Mouse (Mus musculus): ENCODE data around the gene Arl5b. TPM values are rescaled to one million over a fixed set of nuclear protein-coding genes. Genes with fewer than 3 reads are reported as not detected.

Arl5b gene
- total RNA-seq, 1 experiment, result 32.0 TPM

GRCm38 (mm10) chr2:15111808-15112440 is 62.7 kb downstream of the Arl5b start:
- no peak for DNase-seq (ENCODE audit: low read depth, low spot score)
- H3K27ac ChIP-seq (ENCODE audit: insufficient read depth, low read depth, low read length, poor library complexity, severe bottlenecking), result no peak overlapping the region
- in situ Hi-C loops (cut with MboI; ENCODE audit: low sequenced_read_pairs in 2 of 2, unreplicated experiment in 2 of 2), result no loop called here
- no peak overlapping the region for H3K9ac ChIP-seq (ENCODE audit: insufficient read depth, low read depth, low read length, poor library complexity, severe bottlenecking)
- TF ChIP-seq HCFC1 (IDR thresholded peaks at IDR 0.05; ENCODE audit: borderline replicate concordance, insufficient read depth, low read length) (no peak), CHD2 (IDR thresholded peaks at IDR 0.05; ENCODE audit: low read depth, low read length) (no peak), ZC3H11A (IDR thresholded peaks at IDR 0.05; ENCODE audit: borderline replicate concordance, low read depth, low read length) (no peak), ZNF384 (IDR thresholded peaks at IDR 0.05; ENCODE audit: low read depth, low read length) (no peak), MAFK (IDR thresholded peaks at IDR 0.05; ENCODE audit: insufficient read depth, low read depth, low read length) (no peak)
- no peaks in the 10 kb centered on the region for H3K4me1 ChIP-seq (ENCODE audit: control insufficient read depth in 2 of 2, insufficient read depth in 2 of 2, low read length in 2 of 2, poor library complexity in 1 of 2)
- no peaks in the 10 kb centered on the region for H3K36me3 ChIP-seq (ENCODE audit: control insufficient read depth, insufficient read depth, low read length, poor library complexity, severe bottlenecking)
- H3K4me3 ChIP-seq (ENCODE audit: insufficient read depth in 1 of 2, low read depth in 1 of 2, low read length in 2 of 2, poor library complexity in 1 of 2, severe bottlenecking in 1 of 2), result no peak overlapping the region
- no peaks in the 10 kb centered on the region for H3K9me3 ChIP-seq (ENCODE audit: control insufficient read depth, insufficient read depth, low read depth, low read length)

- Histone ChIP-seq H3K9ac (ENCODE audit: insufficient read depth, low read depth, low read length, poor library complexity, severe bottlenecking) (no peak overlapping the region), H3K27ac (ENCODE audit: insufficient read depth, low read depth, low read length, poor library complexity, severe bottlenecking) (no peak overlapping the region), H3K4me3 (ENCODE audit: insufficient read depth in 1 of 2, low read depth in 1 of 2, low read length in 2 of 2, poor library complexity in 1 of 2, severe bottlenecking in 1 of 2) (no peak overlapping the region), H3K4me1 (ENCODE audit: control insufficient read depth in 2 of 2, insufficient read depth in 2 of 2, low read length in 2 of 2, poor library complexity in 1 of 2) (no peaks in the 10 kb centered on the region), H3K9me3 (ENCODE audit: control insufficient read depth, insufficient read depth, low read depth, low read length) (no peaks in the 10 kb centered on the region), H3K36me3 (ENCODE audit: control insufficient read depth, insufficient read depth, low read length, poor library complexity, severe bottlenecking) (no peaks in the 10 kb centered on the region)
- in situ Hi-C loops (cut with MboI; ENCODE audit: low sequenced_read_pairs in 2 of 2, unreplicated experiment in 2 of 2), result no loop called here
- no peak for TF ChIP-seq CHD2 (IDR thresholded peaks at IDR 0.05; ENCODE audit: low read depth, low read length)
- TF ChIP-seq ZC3H11A (IDR thresholded peaks at IDR 0.05; ENCODE audit: borderline replicate concordance, low read depth, low read length), result no peak
- DNase-seq (ENCODE audit: low read depth, low spot score), result no peak
These were observed 63.5 kb downstream of the Arl5b start for GRCm38 (mm10) chr2:15112741-15113140.

DNA sequence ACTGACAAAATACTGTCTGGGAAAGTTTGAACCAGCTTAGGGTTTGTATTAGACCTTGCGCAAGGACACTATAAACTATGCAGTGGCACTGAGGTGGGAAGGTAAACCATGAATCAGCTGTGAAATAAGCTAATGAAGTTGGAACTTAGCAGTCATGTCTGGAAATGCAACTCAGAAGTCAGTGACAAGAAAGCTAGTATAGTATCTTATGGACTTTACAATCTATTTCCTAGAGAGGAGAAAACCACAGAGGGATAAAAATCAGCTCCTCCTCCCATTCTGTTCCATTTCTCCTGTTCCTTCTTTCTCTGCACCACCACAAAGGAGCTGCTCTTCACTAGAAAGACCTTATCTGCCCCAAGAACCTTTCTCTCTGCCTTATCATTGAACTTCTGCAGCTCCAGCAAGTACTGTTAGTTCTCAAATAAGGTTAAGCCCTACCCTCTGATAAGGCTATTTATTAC is 72.1 kb downstream of the Arl5b start:
- H3K4me1 ChIP-seq (ENCODE audit: control insufficient read depth in 2 of 2, insufficient read depth in 2 of 2, low read length in 2 of 2, poor library complexity in 1 of 2), result no peaks in the 10 kb centered on the region
- in situ Hi-C loops (cut with MboI; ENCODE audit: low sequenced_read_pairs in 2 of 2, unreplicated experiment in 2 of 2), result no loop called here
- H3K9ac ChIP-seq (ENCODE audit: insufficient read depth, low read depth, low read length, poor library complexity, severe bottlenecking), result no peak overlapping the region
- H3K9me3 ChIP-seq (ENCODE audit: control insufficient read depth, insufficient read depth, low read depth, low read length), result no peaks in the 10 kb centered on the region
- H3K36me3 ChIP-seq (ENCODE audit: control insufficient read depth, insufficient read depth, low read length, poor library complexity, severe bottlenecking), result no peaks in the 10 kb centered on the region
- no peak for DNase-seq (ENCODE audit: low read depth, low spot score)
- no peak overlapping the region for H3K27ac ChIP-seq (ENCODE audit: insufficient read depth, low read depth, low read length, poor library complexity, severe bottlenecking)
- no peak for TF ChIP-seq ZC3H11A (IDR thresholded peaks at IDR 0.05; ENCODE audit: borderline replicate concordance, low read depth, low read length)
- TF ChIP-seq HCFC1 (IDR thresholded peaks at IDR 0.05; ENCODE audit: borderline replicate concordance, insufficient read depth, low read length), result no peak
- TF ChIP-seq CHD2 (IDR thresholded peaks at IDR 0.05; ENCODE audit: low read depth, low read length), result no peak
- TF ChIP-seq MAFK (IDR thresholded peaks at IDR 0.05; ENCODE audit: insufficient read depth, low read depth, low read length), result no peak
- TF ChIP-seq ZNF384 (IDR thresholded peaks at IDR 0.05; ENCODE audit: low read depth, low read length), result no peak
- no peak overlapping the region for H3K4me3 ChIP-seq (ENCODE audit: insufficient read depth in 1 of 2, low read depth in 1 of 2, low read length in 2 of 2, poor library complexity in 1 of 2, severe bottlenecking in 1 of 2)

Other genes with a start within 250 kb of the Arl5b start
- gene Nsun6, start 5.7 kb downstream of the Arl5b start, total RNA-seq (2012; rRNA removed), result 10.3 and 11.8 TPM in 2 replicates

All from ES-E14 (cell line).